Mouse (Mus musculus) lung, adult 2 months (tissue): ENCODE measurements around the gene Olfr1179. TPM values are rescaled to one million over a fixed set of nuclear protein-coding genes. Genes with fewer than 3 reads are reported as not detected.
"Not testable (repeated sequence)": the region's sequence is repeated elsewhere in the genome, so short reads cannot be mapped to it uniquely, and the experiment has no call there.

Experiments used
- DNase-seq: peaks from one replicate; pipeline ENCODE4 v3.0.0; 2022
- H3K4me1 ChIP-seq: fragments of 200-500 bp; 2 replicates; pipeline ENCODE4 v1.6.1; 2011; ENCODE audit warnings: low read length; ENCODE audit not compliant: control insufficient read depth, insufficient read depth
- H3K4me3 ChIP-seq: fragments of 200-500 bp; replicated peaks from 2 replicates; pipeline ENCODE3; 2011; ENCODE audit warnings: low read depth, mild to moderate bottlenecking, control low read depth, low read length; ENCODE audit errors: extremely low read depth
- CTCF ChIP-seq: fragments of 200-500 bp; IDR thresholded peaks from 2 replicates; pipeline ENCODE4 v1.5.1; 2011; ENCODE audit warnings: mild to moderate bottlenecking, low read length, control low read depth; ENCODE audit not compliant: insufficient read depth
- POLR2A ChIP-seq: fragments of 200-500 bp; IDR thresholded peaks from 2 replicates; pipeline ENCODE4 v1.6.1; 2011; ENCODE audit warnings: low read depth, mild to moderate bottlenecking, control low read depth, low read length, borderline replicate concordance; ENCODE audit errors: extremely low read depth
- WGBS: fragments of 180-500 bp; shearing (Covaris S2); methylation state at CpG from one replicate; pipeline ENCODE4 v1.1.7; 2018; 5-methylcytosine and 5-hydroxymethylcytosine counted together
- polyA plus RNA-seq: library from polyadenylated mRNA; depleted of rRNA; stranded (reverse); fragments of >200 nt; gene quantifications from 2 replicates; pipeline ENCODE4 v1.2.3, GENCODE M21; 2012; rRNA removed

Olfr1179 gene
- not detected in 2 replicates for polyA plus RNA-seq

DNA sequence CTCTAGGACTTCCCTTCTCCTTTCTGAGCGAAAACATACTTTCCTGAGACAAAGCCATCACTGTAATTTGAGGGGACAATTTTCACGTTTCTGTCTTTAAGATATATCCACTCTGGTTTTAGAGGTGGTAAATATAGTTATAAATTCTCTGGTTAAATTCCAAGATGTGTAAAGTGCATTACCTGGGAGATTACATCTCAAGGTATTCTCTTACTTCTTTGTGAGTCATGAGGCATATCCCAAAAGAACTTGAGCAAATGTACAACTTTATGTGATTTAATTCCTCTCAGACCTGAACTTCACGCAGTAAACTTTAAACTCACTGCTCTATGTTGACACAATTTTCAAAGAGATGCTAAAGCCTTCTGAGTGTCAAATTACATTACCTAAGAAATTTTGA lies at the start of gene Olfr1179:
Olfr1179 (minus strand) TSS at position 101 of the 400 bp plus-strand sequence.
- H3K4me3 ChIP-seq: no peak within 1 kb of the TSS
- WGBS: 63% methylated on average over 3 of the region's 3 CpGs
- TF ChIP-seq POLR2A: no peak
- no peak for TF ChIP-seq CTCF
- no peaks in the 10 kb centered on the region for H3K4me1 ChIP-seq
- DNase-seq: no peak

DNA sequence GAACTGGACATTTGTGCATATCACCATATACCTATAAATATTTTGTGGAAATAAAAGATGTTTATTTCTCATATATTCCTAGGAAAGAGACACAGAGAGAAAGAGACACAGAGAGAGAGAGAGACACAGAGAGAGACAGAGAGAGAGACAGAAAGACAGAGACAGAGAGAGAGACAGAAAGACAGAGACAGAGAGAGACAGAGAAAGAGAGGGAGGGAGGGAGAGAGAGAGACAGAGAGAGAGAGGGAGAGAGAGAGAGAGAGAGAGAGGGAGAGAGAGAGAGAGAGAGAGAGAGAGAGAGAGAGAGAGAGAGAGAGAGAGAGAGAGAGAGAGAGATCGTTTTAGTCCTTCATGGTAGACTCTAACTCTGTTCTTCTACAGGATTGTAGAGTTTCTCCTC lies 48.3 kb upstream of the Olfr1179 start, which contains the start of gene Olfr1183:
Olfr1183 (plus strand) TSS at position 301 of the 400 bp plus-strand sequence.
- not testable (repeated sequence) for H3K4me3 ChIP-seq, H3K4me1 ChIP-seq, DNase-seq
- WGBS: 87% methylated on average over 1 of the region's 1 CpGs

DNA sequence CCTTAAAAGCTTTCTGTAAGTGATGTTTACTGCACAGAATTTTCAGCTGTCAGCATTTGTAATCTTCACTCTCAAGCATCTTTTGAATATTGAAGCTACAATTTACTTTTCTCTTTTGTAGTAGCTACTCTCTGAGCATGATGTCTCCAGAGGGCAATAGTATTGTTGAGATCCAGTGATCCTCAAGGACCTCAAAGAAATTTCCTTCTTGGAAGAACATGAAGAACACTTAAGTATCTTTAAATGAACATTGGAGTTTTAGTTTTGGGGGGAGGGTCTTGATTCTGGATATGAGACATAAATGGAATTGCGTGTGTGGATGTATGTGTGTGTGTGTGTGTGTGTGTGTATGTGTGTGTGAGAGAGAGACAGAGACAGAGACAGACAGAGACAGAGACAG lies 42.8 kb upstream of the Olfr1179 start, which contains the start of gene Gm13757:
Gm13757 (minus strand) TSS at position 101 of the 400 bp plus-strand sequence.
- H3K4me1 ChIP-seq: no peaks in the 10 kb centered on the region
- DNase-seq: no peak
- TF ChIP-seq CTCF (no peak), POLR2A (no peak)
- H3K4me3 ChIP-seq: no peak within 1 kb of the TSS
- 93% methylated on average over 1 of the region's 1 CpGs for WGBS

DNA sequence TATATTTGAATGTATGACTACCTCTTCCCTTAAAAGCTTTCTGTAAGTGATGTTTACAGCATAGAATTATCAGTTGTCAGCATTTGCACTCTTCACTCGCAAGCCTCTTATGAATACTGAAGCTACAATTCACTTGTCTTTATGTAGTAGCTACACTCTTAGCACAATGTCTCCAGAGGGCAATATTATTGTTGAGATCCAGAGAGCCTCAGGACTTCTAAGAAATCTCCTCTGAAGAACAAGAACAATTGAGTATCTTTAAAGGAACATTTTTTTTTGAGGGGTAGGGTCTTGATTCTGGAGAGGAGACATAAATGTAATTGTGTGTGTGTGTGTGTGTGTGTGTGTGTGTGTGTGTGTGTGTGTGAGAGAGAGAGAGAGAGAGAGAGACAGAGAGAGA lies 19.8 kb upstream of the Olfr1179 start, which contains the start of gene Olfr1181:
Olfr1181 (minus strand) TSS at position 101 of the 400 bp plus-strand sequence.
- WGBS: 73% methylated on average over 1 of the region's 1 CpGs
- no peaks in the 10 kb centered on the region for H3K4me1 ChIP-seq
- no peak within 1 kb of the TSS for H3K4me3 ChIP-seq
- TF ChIP-seq CTCF (no peak), POLR2A (no peak)
- no peak for DNase-seq

DNA sequence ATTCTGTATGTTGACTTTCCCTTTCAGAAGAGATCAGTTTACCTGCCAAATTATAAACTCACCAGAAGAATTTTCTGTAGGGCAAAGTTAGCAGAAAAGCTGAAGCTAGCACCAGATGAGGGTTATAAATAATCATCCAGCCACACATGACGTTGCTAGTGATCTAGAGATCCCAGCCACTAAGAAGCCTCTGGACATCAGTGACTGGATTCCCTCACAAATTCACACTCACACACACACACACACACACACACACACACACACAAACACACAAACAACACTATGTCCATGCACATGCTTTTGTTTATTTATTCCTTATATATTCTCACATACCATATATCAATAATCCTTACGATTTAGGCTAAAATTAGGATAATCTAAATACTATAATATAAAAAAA lies 12.8 kb upstream of the Olfr1179 start, which contains the start of gene Olfr1180:
Olfr1180 (minus strand) TSS at position 101 of the 400 bp plus-strand sequence.
- no peak for DNase-seq
- no peaks in the 10 kb centered on the region for H3K4me1 ChIP-seq
- WGBS: 65% methylated on average over 2 of the region's 2 CpGs
- no peak for TF ChIP-seq CTCF
- TF ChIP-seq POLR2A: no peak
- H3K4me3 ChIP-seq: no peak within 1 kb of the TSS

DNA sequence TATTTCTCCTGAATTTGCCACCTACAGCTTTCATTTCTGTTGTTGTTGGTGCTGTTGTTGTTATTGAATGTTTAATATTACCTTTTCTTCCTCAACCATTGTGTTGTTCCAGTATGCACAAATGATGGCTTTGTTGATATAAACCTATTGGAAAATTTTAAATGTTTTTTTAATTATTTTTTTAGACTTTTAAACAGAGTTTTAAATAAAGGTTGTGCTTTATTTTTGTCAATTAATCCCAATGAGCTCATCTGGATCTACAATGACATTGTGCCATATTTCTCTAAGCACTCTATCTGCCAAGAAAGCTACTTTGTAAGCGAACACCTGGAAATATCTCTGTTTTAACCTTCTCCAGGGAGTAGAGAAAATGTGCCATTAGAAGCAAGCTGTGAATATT lies 19.5 kb downstream of the Olfr1179 start, which contains the start of gene Olfr1178:
Olfr1178 (plus strand) TSS at position 301 of the 400 bp plus-strand sequence.
- TF ChIP-seq CTCF (no peak), POLR2A (no peak)
- Histone ChIP-seq H3K4me1 (no peaks in the 10 kb centered on the region), H3K4me3 (no peak within 1 kb of the TSS)
- 78% methylated on average over 1 of the region's 1 CpGs for WGBS
- no peak for DNase-seq

DNA sequence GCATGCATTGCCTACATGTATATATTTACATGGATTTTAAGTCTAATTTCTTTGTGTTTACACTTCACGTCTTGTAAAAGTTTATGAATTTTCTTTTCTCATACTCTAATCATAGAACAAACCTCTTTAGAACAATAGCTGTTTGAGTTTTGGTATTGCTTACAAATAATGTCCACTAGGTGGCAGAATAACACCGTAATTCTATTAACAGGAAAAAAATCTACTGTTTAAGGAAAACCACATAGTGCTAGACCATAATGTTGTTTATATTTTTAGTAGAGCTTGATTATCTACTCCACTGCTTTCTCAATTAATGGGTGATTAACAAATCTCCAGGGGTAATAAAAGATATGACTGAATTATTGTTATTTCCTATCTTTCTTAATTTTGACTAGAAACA lies 49.9 kb downstream of the Olfr1179 start:
- no peak overlapping the region for H3K4me3 ChIP-seq
- WGBS: 2% methylated on average over 2 of the region's 2 CpGs
- TF ChIP-seq CTCF: no peak
- no peak for TF ChIP-seq POLR2A
- H3K4me1 ChIP-seq: no peaks in the 10 kb centered on the region
- no peak for DNase-seq

Other genes with a start within 250 kb of the Olfr1179 start
- gene Olfr1168, start 224.6 kb downstream of the Olfr1179 start, polyA plus RNA-seq: not detected in 2 replicates
- not detected in 2 replicates for gene Olfr1170, start 178.1 kb downstream of the Olfr1179 start, polyA plus RNA-seq
- not detected in 2 replicates for gene Olfr1173, start 126.6 kb downstream of the Olfr1179 start, polyA plus RNA-seq
- gene Olfr1174-ps, start 91.3 kb downstream of the Olfr1179 start, polyA plus RNA-seq: not detected in 2 replicates
- not detected in 2 replicates for gene Olfr1175-ps, start 79.2 kb downstream of the Olfr1179 start, polyA plus RNA-seq
- gene Olfr1176, start 69.7 kb downstream of the Olfr1179 start, polyA plus RNA-seq: not detected in 2 replicates
- gene Olfr1177-ps, start 60.0 kb downstream of the Olfr1179 start, polyA plus RNA-seq: not detected in 2 replicates
- gene Olfr1178, start 19.4 kb downstream of the Olfr1179 start, polyA plus RNA-seq: not detected in 2 replicates
- not detected in 2 replicates for gene Olfr1180, start 12.7 kb upstream of the Olfr1179 start, polyA plus RNA-seq
- not detected in 2 replicates for gene Olfr1181, start 19.7 kb upstream of the Olfr1179 start, polyA plus RNA-seq
- not detected in 2 replicates for gene Gm13757, start 42.7 kb upstream of the Olfr1179 start, polyA plus RNA-seq
- not detected in 2 replicates for gene Olfr1183, start 48.4 kb upstream of the Olfr1179 start, polyA plus RNA-seq
- not detected in 2 replicates for gene Olfr1184, start 77.1 kb upstream of the Olfr1179 start, polyA plus RNA-seq
- gene Olfr1185-ps1, start 86.9 kb upstream of the Olfr1179 start, polyA plus RNA-seq: not detected in 2 replicates
- gene Olfr1186, start 112.1 kb upstream of the Olfr1179 start, polyA plus RNA-seq: not detected in 2 replicates
- not detected in 2 replicates for gene Olfr1188, start 150.5 kb upstream of the Olfr1179 start, polyA plus RNA-seq
- gene Olfr1189, start 180.0 kb upstream of the Olfr1179 start, polyA plus RNA-seq: not detected in 2 replicates
- not detected in 2 replicates for gene Olfr1191-ps1, start 234.1 kb upstream of the Olfr1179 start, polyA plus RNA-seq
- not detected in 2 replicates for gene Olfr1192-ps1, start 242.1 kb upstream of the Olfr1179 start, polyA plus RNA-seq